Mouse (Mus musculus) C2C12 (cell line): ENCODE data around the gene Mrps18b. TPM values are rescaled to one million over a fixed set of nuclear protein-coding genes. Genes with fewer than 3 reads are reported as not detected.

Experiments
- H3K27me3 ChIP-seq: one replicate; pipeline ENCODE4 v1.6.1; 2011; ENCODE audit not compliant: control insufficient read depth, insufficient read depth, insufficient read length
- H3K36me3 ChIP-seq: one replicate; pipeline ENCODE4 v1.6.1; 2011; ENCODE audit not compliant: control insufficient read depth, insufficient read depth
- H3K4me3 ChIP-seq: one replicate; pipeline ENCODE4 v1.5.1; 2011; ENCODE audit warnings: mild to moderate bottlenecking, control low read depth; ENCODE audit not compliant: poor library complexity, insufficient read depth, severe bottlenecking
- H3K79me2 ChIP-seq: one replicate; pipeline ENCODE4 v1.6.1; 2011; ENCODE audit not compliant: control insufficient read depth, insufficient read depth
- H3K79me3 ChIP-seq: one replicate; pipeline ENCODE4 v1.6.1; 2011; ENCODE audit warnings: low read depth, control low read depth
- H3ac ChIP-seq: one replicate; pipeline ENCODE3; 2011; ENCODE audit warnings: low read depth; ENCODE audit not compliant: control insufficient read depth, insufficient read length
- CEBPB ChIP-seq: IDR thresholded peaks from one replicate; pipeline ENCODE4 v1.6.1; 2011; ENCODE audit warnings: low read depth, mild to moderate bottlenecking, control low read depth, moderate library complexity
- CTCF ChIP-seq: IDR thresholded peaks from one replicate; pipeline ENCODE4 v1.5.1; 2011; ENCODE audit not compliant: control insufficient read depth, insufficient read depth, insufficient read length
- FOSL1 ChIP-seq: IDR thresholded peaks from one replicate; pipeline ENCODE4 v1.8.0; 2011; ENCODE audit warnings: mild to moderate bottlenecking, low read length; ENCODE audit not compliant: poor library complexity, insufficient read depth, severe bottlenecking
- MAX ChIP-seq: IDR thresholded peaks from one replicate; pipeline ENCODE4 v1.6.1; 2011; ENCODE audit warnings: mild to moderate bottlenecking, control low read depth
- MYOD1 ChIP-seq: IDR thresholded peaks from one replicate; pipeline ENCODE4 v1.6.1; 2011; ENCODE audit warnings: low read depth; ENCODE audit not compliant: control insufficient read depth, insufficient read length
- MYOG ChIP-seq: IDR thresholded peaks from one replicate; pipeline ENCODE4 v1.6.1; 2011; ENCODE audit not compliant: control insufficient read depth, insufficient read length; ENCODE audit errors: extremely low read depth
- USF1 ChIP-seq: IDR thresholded peaks from one replicate; pipeline ENCODE4 v1.6.1; 2011; ENCODE audit warnings: low read depth, mild to moderate bottlenecking, control low read depth, moderate library complexity
- microRNA-seq: library from miRNA; unstranded; fragments of <30 nt; microRNA quantifications from one replicate; pipeline ENCODE4, GENCODE M21; 2019; ENCODE audit warnings: borderline microRNAs expressed
- polyA plus RNA-seq: library from polyadenylated mRNA; unstranded; fragments of >200 nt; fragmentation: generic; extraction: Trizol; gene quantifications from one replicate; pipeline ENCODE4 v1.2.1, GENCODE M21; 2012; ENCODE audit warnings: missing spikeins

The Mrps18b gene
- polyA plus RNA-seq, 1 experiment = 153 TPM

- Histone ChIP-seq H3K4me3 (no peak overlapping the region), H3K79me2 (peaks cover 62% of the 10 kb centered on the region), H3K27me3 (no peaks in the 10 kb centered on the region), H3K36me3 (peaks cover 22% of the 10 kb centered on the region), H3K79me3 (peaks cover 37% of the 10 kb centered on the region), H3ac (peak overlapping the region; percentile 62)
- no peak for TF ChIP-seq CTCF
- no peak for TF ChIP-seq MYOD1
- TF ChIP-seq CEBPB = no peak
- no peak for TF ChIP-seq USF1
- TF ChIP-seq MAX = no peak
- no peak for TF ChIP-seq FOSL1
- TF ChIP-seq MYOG = no peak
These were observed 51.3 kb downstream of the Mrps18b start for GRCm38 (mm10) chr17:35864832-35865353.

- H3K27me3 ChIP-seq = no peaks in the 10 kb centered on the region
- peak within 1 kb of the TSS; percentile 94 for H3ac ChIP-seq
- H3K4me3 ChIP-seq = peak within 1 kb of the TSS; percentile 40
- H3K36me3 ChIP-seq = peaks cover 22% of the 10 kb centered on the region
- peaks cover 3% of the 10 kb centered on the region for H3K79me3 ChIP-seq
- H3K79me2 ChIP-seq = peaks cover 26% of the 10 kb centered on the region
- peak; percentile 74 for TF ChIP-seq MAX
- no peak for TF ChIP-seq FOSL1
- no peak for TF ChIP-seq CEBPB
- TF ChIP-seq MYOG = no peak
- TF ChIP-seq MYOD1 = no peak
- TF ChIP-seq CTCF = peak; percentile 13
- no peak for TF ChIP-seq USF1
These were observed 54.9 kb downstream of the Mrps18b start, which contains the start of gene Nrm for GRCm38 (mm10) chr17:35861198-35861857. Gene Nrm, plus strand, starts transcription at chr17:35861318.

GRCm38 (mm10) chr17:35860831-35861197, 55.4 kb downstream of the Mrps18b start:
- Histone ChIP-seq H3K27me3 (no peaks in the 10 kb centered on the region), H3K79me2 (peaks cover 21% of the 10 kb centered on the region), H3K36me3 (peaks cover 28% of the 10 kb centered on the region), H3K79me3 (peaks cover 2% of the 10 kb centered on the region), H3ac (peak overlapping the region; percentile 0), H3K4me3 (peak overlapping the region; percentile 40)
- TF ChIP-seq USF1 (no peak), MAX (no peak), MYOG (no peak), FOSL1 (no peak), MYOD1 (no peak), CTCF (no peak), CEBPB (no peak)

Small RNA genes within 50 kb of the gene (microRNA-seq; reads per million reads assigned to microRNA genes)
- gene Gm28033 = 5.3 reads per million, percentile 53 among the genes with 10 or more reads in this experiment
- gene Mir1894 = not detected
- 72.7 reads per million, percentile 72 among the genes with 10 or more reads in this experiment for gene Mir877

Other genes with a start within 250 kb of the Mrps18b start
- 12.6 TPM for gene Vars2, start 248.8 kb downstream of the Mrps18b start, polyA plus RNA-seq
- 40.6 TPM for gene Gtf2h4, start 242.7 kb downstream of the Mrps18b start, polyA plus RNA-seq
- gene Ddr1, start 211.8 kb downstream of the Mrps18b start, polyA plus RNA-seq = 56.6 TPM
- 55.2 TPM for gene Ier3, start 94.7 kb downstream of the Mrps18b start, polyA plus RNA-seq
- gene Flot1, start 93.2 kb downstream of the Mrps18b start, polyA plus RNA-seq = 57.2 TPM
- 1,881 TPM for gene Tubb5, start 78.1 kb downstream of the Mrps18b start, polyA plus RNA-seq
- gene Mdc1, start 74.9 kb downstream of the Mrps18b start, polyA plus RNA-seq = 16.6 TPM
- gene Nrm, start 55.1 kb downstream of the Mrps18b start, polyA plus RNA-seq = 25.5 TPM
- gene Ppp1r18, start 50.8 kb downstream of the Mrps18b start, polyA plus RNA-seq = 84.2 TPM
- gene Dhx16, start 36.6 kb downstream of the Mrps18b start, polyA plus RNA-seq = 42.4 TPM
- gene 2310061I04Rik, start 19.0 kb downstream of the Mrps18b start, polyA plus RNA-seq = 36.0 TPM
- 13.1 TPM for gene Atat1, start 6.3 kb downstream of the Mrps18b start, polyA plus RNA-seq
- 33.1 TPM for gene Ppp1r10, start within 50 bp of the Mrps18b start, polyA plus RNA-seq
- gene Abcf1, start 53.4 kb upstream of the Mrps18b start, polyA plus RNA-seq = 82.6 TPM
- 71.7 TPM for gene Gnl1, start 63.5 kb upstream of the Mrps18b start, polyA plus RNA-seq
- 13.7 TPM for gene Prr3, start 63.8 kb upstream of the Mrps18b start, polyA plus RNA-seq
- gene H2-T24, start 104.2 kb upstream of the Mrps18b start, polyA plus RNA-seq = 0.16 TPM
- 7.0 TPM for gene H2-T23, start 116.5 kb upstream of the Mrps18b start, polyA plus RNA-seq
- 21.7 TPM for gene H2-T22, start 126.4 kb upstream of the Mrps18b start, polyA plus RNA-seq
- gene Gm6034, start 126.6 kb upstream of the Mrps18b start, polyA plus RNA-seq = not detected
- gene Gm11127, start 142.0 kb upstream of the Mrps18b start, polyA plus RNA-seq = 0.18 TPM
- not detected for gene Gm19684, start 205.3 kb upstream of the Mrps18b start, polyA plus RNA-seq
- not detected for gene Gm7030, start 213.0 kb upstream of the Mrps18b start, polyA plus RNA-seq